Mouse (Mus musculus): Measurements from ENCODE around the gene Cd4.

Cd4 gene

GRCm38 (mm10) chr6:124879390-124879789, 8.6 kb downstream of the Cd4 start:
- no peak for TF ChIP-seq GATA4 (IDR thresholded peaks at IDR 0.05; ENCODE audit: insufficient replicate concordance, low read length)

DNA sequence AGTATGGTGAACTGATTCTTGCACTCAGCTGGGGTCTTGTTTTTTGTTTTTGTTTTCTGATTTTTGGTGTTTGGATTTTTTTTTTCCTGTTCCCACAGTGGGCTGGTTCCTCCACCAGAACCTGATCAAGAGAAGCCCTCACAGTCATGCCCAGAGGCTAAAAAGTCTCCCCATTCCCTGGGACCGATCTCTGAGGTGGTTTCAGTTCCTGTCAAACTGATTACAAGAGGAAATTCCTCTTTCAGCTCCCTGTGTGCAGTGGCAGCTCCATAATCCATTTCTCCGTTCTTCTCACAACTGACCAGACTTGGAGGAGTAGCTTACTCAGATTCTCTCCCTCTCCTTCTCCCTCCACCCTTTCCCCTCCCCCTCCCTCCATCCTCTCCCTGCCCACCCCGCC, 13.7 kb downstream of the Cd4 start:
- TF ChIP-seq GATA4 (IDR thresholded peaks at IDR 0.05; ENCODE audit: insufficient replicate concordance, low read length) = no peak

- TF ChIP-seq GATA4 (IDR thresholded peaks at IDR 0.05; ENCODE audit: insufficient replicate concordance, low read length) = no peak
Measured at GRCm38 (mm10) chr6:124866560-124866959, 21.5 kb downstream of the Cd4 start.

DNA sequence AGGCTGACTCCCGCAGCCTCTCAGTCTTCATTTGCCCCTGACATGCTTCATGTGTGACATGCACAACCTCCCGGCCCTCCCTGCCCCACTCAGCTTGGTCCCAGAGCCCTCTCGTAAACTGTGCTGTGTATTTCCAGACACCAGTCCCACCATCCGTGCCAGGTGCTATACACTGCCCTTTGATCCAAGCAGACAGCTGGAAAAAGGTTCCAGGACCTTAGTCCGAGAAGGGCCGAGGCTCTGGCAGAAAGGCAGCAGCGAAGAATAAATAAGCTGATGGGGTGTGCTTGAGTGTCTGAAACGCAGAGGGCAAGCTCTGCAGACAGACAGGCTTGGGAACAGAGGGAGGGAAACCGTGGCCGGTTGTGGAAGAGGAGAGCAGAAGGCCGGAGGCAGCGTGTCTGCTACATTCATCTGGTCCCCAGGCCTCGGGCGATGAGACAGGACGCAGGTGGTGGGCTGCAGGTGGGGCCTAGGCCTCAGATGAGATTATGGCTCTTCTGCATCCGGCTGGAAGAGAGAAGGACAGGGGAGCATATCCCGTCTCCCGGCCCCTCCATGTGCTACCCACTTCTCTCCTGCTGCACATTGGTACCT, 22.2 kb downstream of the Cd4 start:
- TF ChIP-seq GATA4 (IDR thresholded peaks at IDR 0.05; ENCODE audit: insufficient replicate concordance, low read length) = no peak

DNA sequence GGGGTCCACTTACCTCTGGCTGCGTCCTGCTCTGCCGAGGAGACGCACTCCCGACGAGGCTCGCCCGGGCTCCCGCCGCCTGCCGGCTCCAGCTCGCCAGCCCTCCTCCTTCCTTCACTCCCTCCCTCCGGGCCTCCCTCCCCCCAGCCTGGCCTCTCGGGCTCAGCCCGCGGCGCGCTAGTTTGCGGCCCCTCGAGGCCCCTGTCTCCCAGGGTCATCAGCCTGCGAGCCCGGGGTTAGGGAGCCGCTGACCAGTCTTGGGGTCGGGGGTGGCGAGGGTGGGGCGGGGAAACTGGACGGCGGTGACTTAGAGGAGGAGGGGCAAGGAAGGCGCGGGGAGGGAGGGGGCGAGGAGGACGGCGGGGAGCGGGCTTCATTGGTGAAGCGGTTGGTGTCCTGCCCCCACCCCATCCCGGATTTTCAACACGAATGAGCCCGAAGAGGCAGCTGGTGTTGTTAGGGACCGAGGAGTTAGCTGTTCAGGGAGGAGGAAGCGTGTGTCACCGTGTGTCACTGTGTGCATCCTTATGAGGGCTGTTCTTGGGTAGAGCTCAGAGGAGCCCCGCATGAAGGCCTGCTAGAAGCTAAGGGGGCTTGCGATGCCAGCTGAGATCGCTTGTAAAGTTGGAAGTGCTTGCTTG, 24.2 kb downstream of the Cd4 start, which contains the start of gene Gpr162:
Gene Gpr162, minus strand, starts transcription at position 326 of the 641 bp plus-strand sequence.
- no peak for TF ChIP-seq GATA4 (IDR thresholded peaks at IDR 0.05; ENCODE audit: insufficient replicate concordance, low read length)

- no peak for TF ChIP-seq GATA4 (IDR thresholded peaks at IDR 0.05; ENCODE audit: insufficient replicate concordance, low read length)
Measured at GRCm38 (mm10) chr6:124863125-124863657, 24.8 kb downstream of the Cd4 start.

- no peak for TF ChIP-seq GATA4 (IDR thresholded peaks at IDR 0.05; ENCODE audit: insufficient replicate concordance, low read length)
Measured at GRCm38 (mm10) chr6:124862406-124863124, 25.5 kb downstream of the Cd4 start.

- no peak for TF ChIP-seq GATA4 (IDR thresholded peaks at IDR 0.05; ENCODE audit: insufficient replicate concordance, low read length)
Measured at GRCm38 (mm10) chr6:124861802-124862201, 26.2 kb downstream of the Cd4 start.

GRCm38 (mm10) chr6:124861266-124861665, 26.8 kb downstream of the Cd4 start:
- no peak for TF ChIP-seq GATA4 (IDR thresholded peaks at IDR 0.05; ENCODE audit: insufficient replicate concordance, low read length)

GRCm38 (mm10) chr6:124860511-124860910, 27.5 kb downstream of the Cd4 start:
- TF ChIP-seq GATA4 (IDR thresholded peaks at IDR 0.05; ENCODE audit: insufficient replicate concordance, low read length) = no peak

- TF ChIP-seq GATA4 (IDR thresholded peaks at IDR 0.05; ENCODE audit: insufficient replicate concordance, low read length) = no peak
Measured at GRCm38 (mm10) chr6:124859725-124860124, 28.3 kb downstream of the Cd4 start.

- TF ChIP-seq GATA4 (IDR thresholded peaks at IDR 0.05; ENCODE audit: insufficient replicate concordance, low read length) = no peak
Measured at GRCm38 (mm10) chr6:124858561-124859318, 29.3 kb downstream of the Cd4 start.

DNA sequence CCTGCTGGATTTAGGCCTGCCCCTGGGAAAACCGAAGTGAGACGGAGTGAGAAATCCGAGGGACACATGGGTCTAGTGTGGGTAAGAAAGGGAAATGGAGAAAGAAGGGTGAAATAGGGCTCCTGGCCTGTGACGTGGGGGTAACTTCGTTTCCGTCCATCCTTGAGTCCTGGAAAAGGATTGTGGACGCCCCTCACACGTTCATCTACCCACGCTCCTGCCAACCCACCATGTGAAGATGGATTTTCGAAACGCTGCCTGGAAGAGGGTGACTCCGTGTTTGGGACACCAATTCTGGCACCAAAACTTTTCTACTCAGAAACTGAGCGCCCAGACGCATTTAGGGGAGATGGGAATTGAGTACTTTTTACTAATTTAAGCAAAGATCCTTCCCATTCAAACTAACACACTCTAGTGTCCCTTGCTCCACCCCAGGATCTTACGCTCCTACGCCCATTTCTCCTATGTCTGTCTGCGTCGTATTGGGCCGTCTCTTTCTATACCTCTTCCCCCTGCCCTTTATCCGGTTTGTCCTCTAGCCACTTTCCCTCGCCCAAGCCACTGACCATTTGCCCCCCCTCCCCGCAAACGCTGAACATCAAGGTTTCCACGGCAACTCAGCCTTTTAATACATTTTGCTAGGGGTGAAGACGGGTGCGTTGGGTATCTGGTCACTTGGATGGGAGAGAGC, 30.0 kb downstream of the Cd4 start:
- no peak for TF ChIP-seq GATA4 (IDR thresholded peaks at IDR 0.05; ENCODE audit: insufficient replicate concordance, low read length)

DNA sequence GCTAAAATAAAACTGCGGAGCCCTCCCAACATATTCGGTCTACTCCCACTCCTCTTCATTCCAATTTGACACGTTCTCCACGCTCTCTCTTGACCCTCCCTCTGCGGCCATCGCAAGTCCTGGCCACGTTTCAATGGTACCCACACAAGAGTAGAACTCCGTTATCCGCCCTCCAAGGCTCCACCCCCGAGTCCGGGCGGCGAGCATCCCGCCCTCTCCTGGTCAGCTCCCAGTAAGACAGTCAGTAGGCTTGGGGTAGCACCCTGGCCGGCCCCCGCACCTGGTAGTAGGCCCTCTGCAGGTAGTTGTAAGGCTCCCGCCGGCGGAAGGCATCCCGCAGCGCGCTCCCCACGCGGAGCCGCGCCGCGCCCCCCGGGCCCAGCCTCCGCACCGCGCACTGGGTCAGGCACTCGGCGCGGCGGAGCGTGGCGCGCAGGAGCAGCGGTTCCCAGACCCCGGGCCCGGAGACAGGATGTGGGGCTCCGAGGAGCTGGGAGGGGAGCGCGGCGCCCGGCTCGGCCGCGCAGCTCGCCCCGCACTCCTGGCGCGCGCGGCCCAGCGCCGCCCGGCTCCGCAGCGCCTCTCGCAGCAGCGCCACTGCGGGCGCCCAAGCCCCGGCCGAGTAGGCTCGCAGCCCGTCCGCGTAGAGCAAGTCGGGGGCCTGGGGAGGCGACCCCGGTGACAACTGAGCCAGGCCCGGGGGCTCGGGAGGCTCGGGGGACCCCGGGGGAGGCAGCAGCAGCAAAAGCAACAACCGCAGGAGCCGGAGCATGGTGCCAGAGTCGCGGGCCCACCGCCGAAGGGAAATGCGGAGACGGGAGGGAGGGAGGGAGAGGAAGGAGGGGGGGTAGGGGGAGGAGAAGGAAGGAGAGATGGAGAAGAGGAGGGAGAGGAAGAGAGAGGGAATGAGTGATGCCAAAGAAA, 30.8 kb downstream of the Cd4 start, which contains the start of gene P3h3:
Gene P3h3, minus strand, starts transcription at position 837 of the 924 bp plus-strand sequence.
- TF ChIP-seq GATA4 (IDR thresholded peaks at IDR 0.05; ENCODE audit: insufficient replicate concordance, low read length) = no peak
